Mouse (Mus musculus): ENCODE measurements around the gene Tm2d3.

Gene Tm2d3

DNA sequence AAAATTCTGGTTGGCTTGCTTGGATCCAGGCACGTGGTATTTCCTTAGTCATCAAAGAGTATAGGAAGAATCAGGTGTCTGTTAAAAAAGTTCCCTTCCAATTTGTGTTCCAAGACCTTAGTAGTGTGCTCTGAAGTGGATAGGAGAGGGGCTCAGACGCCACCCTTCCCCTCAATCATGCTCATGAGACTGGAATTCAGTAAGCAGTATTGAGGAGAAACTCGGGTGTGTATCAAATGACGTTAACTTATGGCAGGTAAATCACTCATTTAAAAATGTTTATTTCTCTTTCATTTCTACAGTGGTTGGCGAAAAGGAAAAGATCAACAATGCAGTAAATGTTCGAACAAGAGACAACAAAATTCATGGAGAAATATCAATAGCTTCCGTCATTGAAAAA, at the start of gene Tm2d3:
Gene Tm2d3, plus strand, starts transcription at position 301 of the 400 bp plus-strand sequence.
- DNase-seq = no peak

DNA sequence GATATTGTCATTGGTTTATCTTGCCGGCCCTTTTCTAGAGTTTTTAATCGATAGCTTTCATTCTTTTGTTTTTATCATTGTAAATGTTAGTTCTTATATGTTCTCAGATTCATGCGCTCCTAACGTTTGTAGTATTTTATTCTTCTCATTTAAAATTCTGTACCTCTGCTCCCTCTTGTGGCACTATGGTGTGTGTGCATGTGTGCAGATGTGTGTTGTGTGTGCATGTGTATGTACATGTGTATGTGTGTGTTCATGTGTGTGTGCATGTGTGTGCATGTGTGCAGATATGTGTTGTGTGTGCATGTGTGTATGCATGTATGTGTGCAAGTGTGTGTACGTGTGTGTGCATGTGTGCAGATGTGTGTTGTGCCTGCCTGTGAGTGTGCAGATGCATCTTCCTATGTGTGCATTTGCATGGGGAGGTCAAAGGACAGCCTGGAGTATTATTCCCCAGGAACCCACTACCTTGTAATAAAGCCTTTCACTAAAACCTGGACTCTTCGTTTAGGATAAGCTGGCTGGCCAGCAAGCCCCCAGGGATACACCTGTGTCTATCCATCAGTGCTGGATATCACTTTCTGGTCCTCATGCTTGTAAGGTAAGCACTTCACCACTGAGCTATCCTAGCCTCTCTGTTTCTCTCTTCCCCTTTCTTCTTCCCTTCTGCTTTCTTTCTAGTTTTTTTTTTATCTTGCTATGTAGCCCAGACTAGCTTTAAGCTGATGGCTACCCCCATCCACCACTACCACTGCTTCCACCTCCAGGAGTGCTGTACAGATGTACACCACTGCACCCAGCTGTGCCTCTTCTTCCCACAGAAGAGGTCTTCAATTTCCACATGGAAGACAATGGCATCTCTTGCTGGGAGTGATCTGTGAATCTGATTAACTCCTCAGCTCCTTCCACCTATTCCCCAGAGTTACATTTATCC, 48.3 kb upstream of the Tm2d3 start:
- DNase-seq = no peak

DNA sequence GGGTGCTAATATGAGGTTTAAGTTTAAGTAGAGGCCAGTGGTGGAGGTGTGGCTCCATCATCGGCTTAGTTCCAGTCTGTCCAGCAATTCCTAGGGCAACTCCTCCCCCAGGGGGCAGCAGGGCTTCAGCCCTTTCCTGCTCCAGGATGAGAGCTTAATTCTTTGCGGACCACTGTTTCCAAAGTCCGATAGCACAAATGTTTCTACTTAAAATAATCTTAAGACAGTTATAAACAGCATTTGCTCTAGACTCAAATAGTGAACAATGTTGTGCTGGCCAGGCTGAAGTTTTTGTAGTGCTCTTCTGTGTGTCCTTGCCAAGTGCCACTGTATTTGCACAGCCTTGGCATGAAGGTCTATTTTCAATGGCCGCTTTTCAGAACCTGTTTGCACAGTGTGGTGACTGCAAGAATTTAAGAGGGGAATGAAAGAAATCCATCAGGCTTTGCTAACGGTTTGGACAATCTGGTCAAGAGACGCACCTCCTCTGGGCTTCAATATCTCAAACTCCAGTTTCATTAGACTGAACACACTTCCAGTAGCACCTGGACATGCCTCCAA, 47.0 kb upstream of the Tm2d3 start:
- peak; percentile 11 for DNase-seq

DNA sequence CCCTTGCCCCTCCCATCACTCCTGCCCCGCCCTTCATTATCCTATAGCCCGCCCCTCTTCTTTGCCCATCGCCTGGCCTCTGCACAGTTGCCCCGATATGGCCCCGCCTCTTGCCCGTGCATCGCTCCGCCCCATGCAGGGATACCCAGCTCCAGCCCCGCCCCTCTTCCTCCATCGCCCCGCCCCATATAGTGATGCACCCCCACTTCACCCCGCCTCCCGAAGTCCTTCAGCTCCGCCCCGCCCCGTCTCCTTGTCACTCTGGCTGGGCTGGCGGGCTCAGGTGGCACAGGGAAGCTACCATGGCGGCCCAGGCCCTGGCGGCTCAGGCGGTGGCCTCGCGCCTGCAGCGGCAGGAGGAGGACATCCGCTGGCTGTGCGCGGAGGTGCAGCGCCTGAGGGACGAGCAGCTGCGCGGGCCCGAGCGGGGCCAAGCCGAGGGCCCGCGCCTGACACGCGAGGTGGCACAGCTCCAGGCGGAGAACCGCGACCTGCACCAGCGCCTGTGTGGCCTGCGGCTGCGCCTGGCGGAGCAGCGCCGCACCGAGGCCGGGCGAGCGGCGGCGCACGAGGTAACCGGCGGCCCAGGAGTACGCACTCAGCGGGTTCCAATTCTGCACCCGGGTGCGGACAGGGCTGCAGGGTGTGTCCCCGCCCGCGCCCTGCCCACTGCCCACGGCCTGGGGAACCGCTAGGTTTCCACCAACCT, 46.2 kb upstream of the Tm2d3 start, which contains the start of gene Tarsl2:
Gene Tarsl2, plus strand, starts transcription at position 256 of the 709 bp plus-strand sequence.
- DNase-seq = peak; percentile 97

DNA sequence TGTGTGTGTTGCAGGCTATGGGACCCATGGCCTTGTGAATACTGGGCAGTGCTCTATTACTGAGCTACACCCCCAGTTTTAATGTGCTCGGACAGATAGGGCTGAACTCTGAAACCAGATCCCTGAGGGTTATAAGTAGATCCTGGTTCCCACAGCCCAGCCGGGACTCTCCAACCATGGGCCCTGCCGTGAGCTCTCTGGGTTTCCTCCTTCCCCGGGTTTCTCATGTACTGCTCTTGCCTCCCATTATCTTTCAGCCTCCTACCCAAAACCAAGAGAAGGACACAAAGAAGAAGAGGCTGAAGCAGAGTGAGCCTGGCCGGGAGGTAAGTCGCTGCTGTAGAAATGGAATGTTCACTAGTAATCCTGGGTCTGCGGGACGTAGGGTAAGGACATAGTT, 45.0 kb upstream of the Tm2d3 start:
- no peak for DNase-seq

DNA sequence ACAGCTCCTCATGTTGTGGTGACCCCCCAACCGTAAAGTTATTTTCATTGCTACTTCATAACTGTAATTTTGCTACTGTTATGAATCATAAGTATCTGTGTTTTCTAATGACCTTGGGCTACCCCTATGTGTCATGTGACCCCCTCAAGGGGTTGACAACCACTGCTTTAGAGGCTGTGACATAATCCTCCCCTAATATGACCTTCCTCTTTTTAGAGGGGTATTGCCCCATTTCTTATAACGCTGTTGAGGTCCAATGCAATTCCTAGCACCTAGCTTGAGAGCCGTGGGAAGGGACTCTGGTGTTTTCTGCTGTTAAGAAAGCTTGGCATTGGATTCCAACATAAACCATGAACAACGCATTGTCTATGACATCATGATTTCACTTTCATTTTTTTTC, 40.3 kb upstream of the Tm2d3 start:
- no peak for DNase-seq

DNA sequence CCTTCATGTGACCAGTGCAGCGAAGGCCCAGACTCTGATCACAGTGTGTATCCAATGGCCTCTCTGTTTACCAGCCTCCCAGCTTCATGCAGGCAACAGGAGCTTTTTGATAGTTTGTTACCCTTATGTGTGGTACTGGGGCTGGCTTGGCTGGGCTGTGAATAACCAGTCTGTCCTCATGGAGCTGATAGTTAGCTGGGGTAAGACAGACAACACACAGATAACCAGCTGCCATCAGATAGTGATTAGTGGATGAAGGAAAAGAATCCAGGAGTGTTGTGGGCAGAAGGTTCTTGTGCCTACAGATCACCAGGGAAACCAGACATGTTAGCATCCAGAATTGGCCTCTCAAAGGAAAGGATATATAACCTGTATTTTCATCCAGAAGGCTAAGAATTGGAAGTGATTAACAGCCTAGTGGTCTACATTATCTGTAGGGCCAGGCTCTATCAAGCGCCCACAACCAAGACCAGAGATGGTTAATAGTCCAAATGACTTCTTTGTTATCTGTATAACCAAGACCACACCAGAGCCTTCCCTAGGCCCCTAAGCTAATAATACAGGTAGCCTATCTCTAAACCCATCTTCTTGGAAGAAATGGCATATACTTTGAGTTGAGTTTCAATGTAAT, 33.4 kb upstream of the Tm2d3 start:
- no peak for DNase-seq

DNA sequence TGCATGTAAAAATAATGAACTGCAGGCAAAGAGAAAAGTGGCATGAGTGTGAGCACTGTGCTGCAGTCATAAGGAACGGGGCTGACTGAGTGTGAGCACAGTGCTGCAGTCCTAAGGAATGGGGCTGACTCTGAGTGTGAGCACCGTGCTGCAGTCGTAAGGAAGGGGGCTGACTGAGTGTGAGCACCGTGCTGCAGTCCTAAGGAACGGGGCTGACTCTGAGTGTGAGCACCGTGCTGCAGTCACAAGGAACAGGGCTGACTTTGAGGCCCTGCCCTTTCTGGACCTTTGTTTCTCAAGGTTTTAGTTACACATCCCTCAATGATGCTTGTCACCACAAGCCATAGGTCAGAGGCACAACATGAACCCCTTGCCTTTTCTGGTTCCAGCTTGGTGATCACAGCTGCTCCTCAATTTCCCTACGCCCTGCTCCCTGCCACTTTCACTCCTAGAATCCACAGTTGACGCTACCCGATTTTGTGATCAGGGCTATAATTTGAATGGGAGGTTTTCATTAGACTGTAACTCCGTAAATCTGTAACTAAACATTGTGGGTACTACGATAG, 27.7 kb upstream of the Tm2d3 start:
- no peak for DNase-seq

DNA sequence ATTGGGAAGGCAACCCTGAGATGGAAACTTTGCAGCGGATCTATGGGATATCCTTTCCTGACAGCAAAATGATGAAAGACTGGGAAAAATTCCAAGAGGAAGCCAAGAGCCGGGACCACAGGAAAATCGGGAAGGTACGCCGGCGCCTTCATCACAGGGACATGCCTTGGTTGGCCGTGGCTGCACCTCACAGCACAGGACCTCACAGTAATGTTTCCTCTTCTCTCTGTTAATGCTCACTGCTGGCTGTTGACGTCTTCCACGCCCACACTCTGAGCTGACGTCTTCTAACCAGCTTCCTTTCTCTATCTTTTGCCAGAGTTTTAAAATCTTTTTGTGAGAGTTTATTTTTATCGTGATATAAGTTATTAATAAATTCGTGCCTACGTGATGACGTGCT, 27.1 kb upstream of the Tm2d3 start:
- DNase-seq = no peak

DNA sequence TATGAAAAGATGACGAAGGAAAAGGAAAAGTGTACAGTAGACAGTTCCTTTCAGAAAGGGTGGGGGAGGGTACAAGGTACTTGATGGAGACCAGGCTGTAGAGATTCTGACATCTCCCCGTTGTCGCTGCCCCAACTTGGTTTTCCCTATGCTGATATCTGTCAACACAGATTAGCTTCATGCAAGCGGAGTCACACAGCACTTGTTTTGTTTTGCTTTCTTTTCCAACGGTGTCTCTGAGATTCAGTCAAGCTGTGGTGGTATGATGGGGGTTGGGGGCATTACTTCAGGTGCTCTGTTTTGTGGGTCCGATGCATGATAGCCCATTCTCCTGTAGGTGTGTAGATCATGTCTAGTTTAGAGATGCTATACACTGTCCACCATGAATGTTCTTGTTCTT, 23.5 kb upstream of the Tm2d3 start:
- DNase-seq = no peak

DNA sequence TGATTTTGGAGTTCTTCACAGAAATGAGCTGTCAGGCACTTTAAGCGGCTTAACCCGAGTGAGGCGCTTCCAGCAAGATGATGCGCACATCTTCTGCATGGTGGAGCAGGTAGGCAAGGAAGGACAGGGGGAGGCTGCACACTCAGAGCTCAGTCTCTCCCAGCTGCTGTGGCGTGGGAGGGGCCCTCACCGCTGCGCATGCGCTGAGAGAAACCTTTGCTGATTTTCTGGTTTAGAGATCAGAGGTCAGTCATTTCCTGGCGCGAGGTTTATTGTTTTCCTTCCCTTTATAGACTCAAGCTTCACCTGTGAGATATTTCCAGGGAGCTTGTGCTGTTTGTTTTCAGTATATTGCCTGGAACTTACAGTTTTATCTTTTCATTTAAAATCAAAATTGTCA, 12.9 kb upstream of the Tm2d3 start:
- DNase-seq = no peak

DNA sequence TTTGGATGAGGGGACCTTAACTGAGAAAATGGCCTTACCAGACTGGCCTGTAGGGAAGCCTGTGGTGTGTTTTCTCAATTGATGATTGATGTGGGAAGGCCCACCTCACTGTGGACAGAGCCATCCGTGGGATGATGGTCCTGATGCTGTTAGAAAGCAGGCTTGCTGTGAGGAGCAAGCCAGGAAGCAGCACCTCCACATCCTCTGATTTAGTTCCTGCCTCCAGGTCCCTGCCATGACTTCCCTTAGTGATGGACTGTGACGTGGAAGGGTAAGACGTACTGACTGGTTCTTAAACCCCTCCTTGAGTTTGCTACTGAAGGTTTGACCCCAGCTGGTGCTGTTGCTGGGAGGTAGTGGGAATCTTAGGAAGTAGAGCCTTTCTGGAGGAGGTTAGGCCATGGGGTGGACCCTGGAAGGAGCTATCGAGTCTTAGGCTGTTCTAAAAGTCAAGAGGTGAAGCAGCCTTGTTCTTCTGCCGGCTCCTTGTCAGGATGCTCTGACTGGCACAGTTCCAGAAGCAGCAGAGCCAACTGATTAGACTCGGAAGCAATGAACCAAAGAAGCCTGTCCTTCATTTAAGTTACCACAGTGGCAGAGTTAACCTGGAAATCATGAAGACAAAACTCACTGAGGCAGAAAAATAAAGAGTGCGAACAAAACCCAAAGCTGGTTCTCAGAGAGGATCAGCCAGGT, 11.9 kb upstream of the Tm2d3 start:
- no peak for DNase-seq

DNA sequence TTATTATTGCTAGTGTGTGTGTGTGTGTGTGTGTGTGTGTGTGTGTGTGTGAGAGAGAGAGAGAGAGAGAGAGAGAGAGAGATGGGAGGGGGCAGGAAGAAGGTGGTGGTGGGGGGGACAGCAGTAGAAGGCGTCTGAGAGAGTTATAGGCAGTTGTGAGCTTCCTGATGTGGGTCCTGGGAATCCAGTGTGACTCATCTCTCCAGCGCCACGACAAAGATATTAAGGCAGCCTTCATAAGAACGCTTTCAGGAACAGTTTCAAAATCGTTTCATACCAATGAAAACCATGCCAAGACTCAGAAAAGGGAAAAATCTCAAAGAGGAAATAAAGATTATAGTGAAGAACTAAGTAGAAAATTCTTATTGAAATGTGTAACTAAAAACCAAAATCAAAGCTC, 9.8 kb upstream of the Tm2d3 start:
- no peak for DNase-seq

DNA sequence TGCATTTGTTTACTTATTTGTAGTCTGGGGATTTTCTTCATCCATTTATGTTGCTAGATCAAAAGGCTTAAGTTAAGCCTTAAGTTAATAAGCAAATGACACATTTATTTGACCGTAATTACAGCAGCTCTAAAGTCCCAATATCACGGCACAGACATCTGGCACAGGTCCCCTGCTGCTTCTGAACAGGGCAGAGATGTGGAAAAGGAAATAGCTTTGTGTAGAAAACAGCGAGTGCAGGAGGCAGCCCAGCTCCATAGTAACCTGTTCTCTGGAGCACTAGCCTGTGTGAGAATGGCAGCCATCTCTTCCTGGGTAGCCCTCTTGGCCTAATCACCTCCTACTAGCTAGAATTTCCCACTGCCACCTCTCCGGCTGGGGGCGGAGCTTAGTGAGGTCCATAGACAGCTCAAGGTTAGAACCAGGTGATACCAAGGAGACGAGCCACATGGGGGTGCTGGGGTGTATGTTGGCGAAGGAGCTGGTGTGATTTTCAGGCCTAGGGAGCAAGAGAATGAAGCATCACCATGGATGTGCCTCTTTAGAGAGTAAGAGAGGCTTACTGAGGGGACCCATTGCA, 6.6 kb upstream of the Tm2d3 start:
- DNase-seq = no peak

DNA sequence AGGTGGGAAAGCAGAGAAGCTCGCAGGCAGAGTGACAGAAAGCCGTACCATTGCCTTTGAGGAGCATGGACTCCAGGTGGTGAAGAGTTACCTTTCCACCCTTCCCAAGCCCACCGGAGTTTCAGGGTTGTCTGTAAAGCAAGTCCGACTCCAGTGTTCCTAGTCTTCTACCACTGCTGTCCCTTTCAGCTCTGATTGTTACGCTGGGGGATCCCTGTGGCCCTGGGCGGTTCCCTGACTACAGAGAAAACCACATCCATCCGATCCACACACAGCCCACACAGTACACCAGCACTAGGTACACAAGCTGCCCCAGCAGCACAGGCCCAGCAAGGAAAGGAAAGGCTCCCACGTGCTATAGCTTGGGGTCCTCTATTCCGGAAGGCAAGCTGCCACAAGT, 4.3 kb upstream of the Tm2d3 start:
- DNase-seq = no peak

DNA sequence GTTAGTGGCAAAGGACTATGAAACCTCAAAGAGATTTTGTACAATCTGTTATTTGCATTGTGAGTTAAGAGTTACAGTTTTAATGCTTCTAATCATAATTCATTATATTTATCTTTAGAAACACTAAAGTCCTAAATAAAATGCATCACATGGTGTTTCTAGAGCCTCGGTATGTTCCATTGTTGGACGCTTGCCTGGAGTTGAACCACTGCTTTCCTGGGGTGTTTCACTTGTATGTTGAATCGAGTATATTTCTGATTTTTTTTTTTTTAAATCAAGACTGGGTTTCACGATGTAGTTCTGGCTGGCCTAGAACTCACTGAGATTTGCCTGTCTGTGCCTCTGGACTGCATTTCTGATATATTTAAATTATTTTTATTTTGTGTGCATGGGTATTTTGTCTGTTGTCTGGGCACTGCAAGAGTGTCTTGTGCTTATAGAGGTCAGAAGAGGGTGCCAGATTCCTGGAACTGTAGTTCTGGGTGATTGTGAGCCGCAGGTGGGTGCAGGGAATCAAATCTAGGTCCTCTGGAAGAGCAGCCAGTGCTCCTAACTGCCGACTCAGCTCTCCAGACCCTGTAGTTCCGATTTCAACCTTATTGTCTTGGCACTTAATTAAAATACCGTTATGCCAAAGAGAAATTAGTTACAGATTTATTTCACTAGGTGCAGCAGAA, 1.1 kb downstream of the Tm2d3 start:
- DNase-seq = no peak

DNA sequence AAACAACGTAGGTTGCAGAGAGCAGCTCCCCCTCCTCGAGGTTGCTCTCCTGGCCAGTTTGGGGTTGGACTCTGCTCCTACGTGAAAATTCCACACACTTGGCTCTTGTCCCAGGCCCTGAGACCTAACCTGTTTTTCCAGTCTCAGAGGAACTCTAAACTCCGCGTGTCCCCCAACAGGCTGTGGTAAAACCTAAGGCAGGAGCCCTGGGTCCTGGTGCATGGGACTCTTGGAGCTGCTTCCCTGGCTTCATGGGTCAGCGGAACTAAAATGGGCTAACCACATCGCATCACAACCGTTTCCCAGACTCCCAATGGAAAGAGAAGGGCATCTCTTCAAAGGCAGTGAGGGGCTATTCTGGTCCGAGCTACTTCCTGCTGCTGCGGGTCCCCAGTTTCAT, 1.9 kb downstream of the Tm2d3 start:
- no peak for DNase-seq

DNA sequence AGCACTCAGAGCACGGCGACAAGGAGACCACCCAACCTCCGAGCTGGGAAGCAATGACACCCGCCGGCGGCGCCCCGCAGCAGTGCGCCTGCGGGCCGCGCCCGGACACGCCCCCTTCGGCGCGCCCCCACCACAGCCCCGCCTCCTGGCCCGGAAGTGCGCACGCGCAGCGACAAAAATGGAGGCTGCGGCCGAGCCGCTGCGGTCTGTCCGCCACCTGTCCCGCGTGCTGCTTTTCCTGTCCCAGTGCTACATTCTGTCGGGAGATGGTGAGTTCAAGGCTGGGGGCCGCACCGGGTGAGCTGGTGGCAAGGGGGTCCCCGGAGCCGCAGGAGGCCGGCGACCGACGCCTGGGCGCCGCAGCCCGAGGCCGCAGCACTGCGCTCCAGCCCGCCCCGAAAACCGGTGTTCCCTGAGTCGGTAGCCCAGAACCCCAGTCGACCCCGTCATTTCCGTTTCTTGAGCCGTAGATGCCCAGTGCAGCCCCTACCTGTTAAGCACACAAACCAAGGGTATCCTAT, 2.4 kb downstream of the Tm2d3 start:
- peak; percentile 88 for DNase-seq

DNA sequence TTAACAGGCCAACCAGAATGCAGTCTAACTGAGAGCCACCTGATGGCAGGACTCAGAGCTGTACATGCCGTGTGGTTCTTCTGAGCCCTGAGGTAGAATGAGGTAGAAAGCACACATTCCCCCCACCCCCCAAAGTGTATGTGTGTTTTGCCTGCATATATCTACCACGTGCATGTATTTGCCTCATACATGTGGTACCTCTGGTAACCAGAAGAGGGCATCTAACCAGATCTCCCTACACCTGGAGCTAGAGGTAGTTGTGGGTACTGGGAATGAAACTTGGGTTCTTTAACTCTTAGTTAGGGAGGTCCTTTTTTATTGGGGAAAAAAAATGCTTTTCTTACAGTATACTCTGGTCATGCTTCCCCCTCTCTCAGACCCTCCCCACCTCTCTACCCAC, 5.5 kb downstream of the Tm2d3 start:
- DNase-seq = no peak

DNA sequence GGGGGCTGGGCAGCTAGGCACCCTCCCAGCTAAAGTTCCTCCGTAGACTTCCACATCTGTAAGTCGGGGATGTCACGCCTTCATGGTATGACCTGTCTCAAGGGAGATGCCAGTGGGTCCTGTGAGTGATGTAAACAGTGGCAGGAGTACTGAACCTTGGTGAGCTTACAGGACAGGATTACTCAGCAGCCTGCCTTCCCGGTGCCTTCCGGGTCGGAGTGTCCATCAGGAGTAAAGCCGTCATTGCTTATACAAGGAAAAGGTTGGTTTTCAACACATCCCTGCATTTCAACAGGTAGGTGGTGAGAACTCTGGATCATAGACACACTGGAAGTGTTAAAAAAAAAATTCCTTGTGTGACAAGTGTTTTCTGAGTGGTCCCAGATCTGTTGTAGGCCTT, 11.1 kb downstream of the Tm2d3 start:
- DNase-seq = no peak

DNA sequence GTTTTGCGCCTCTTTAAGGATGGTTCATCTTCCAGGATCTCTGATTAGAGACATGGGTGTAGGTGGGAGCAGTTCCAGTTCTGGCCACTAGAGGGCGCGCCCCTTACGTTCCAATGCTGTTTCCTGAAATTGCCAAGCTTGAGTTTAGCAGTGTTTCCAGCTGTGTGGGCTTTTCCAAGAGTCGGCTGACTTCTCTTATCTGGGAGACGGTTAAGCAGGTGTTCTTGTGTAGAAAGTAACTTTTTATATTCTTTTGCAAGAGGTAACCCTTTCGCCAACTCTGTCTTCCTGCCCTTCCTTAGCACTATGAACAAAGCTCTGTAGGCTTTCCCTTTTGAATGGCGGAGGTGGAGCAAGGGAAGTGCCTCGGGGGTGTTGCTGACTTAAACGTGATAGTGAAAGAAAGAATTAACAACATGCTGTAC, 13.9 kb downstream of the Tm2d3 start:
- peak; percentile 55 for DNase-seq

Measured in cerebellum, adult 11 months (tissue).